Mouse (Mus musculus): ENCODE measurements around the gene Chchd4. TPM values are rescaled to one million over a fixed set of nuclear protein-coding genes. Genes with fewer than 3 reads are reported as not detected.

Chchd4 gene
- polyA plus RNA-seq, 1 experiment from 2014 or later, result 33.7 TPM

DNA sequence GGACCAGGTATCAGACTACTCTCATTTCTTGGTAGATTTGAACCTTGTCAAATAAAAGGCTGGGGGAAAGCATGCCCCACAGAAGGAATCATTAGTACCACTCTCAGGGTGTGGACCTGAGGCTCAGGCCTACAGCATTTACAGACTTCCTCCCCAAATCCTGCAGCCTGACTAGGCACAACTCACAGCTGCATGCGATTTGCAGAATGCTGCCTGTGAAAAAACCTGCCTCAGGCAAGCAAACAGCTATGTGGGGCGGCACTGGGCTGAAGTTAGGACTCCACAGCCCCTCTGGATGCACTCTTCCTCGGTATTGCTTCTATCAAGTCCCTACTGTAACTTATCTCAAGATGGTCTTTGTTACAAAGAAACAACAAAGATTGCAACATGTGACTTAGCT, 34.7 kb upstream of the Chchd4 start:
- H3K27me3 ChIP-seq (ENCODE audit: control insufficient read depth, insufficient read depth, low read length), result no peaks in the 10 kb centered on the region
- no peak overlapping the region for H3K9ac ChIP-seq (ENCODE audit: low read length)
- H3K9me3 ChIP-seq (replicated peaks; ENCODE audit: control insufficient read depth, low read length), result 0 out of 2 replicates have a peak, but pooled peaks cover 3% of the 10 kb centered on the region
- no peak overlapping the region for H3K27ac ChIP-seq (ENCODE audit: low read length)
- ATAC-seq (replicated peaks; ENCODE audit: extremely low read depth, insufficient read depth, low FRiP score), result no peak
- no peaks in the 10 kb centered on the region for H3K4me1 ChIP-seq (ENCODE audit: control insufficient read depth, insufficient read depth, low read length)
- H3K4me3 ChIP-seq (ENCODE audit: low read length), result no peak overlapping the region
- 85% methylated on average over 3 of the region's 3 CpGs for WGBS
- H3K36me3 ChIP-seq (ENCODE audit: control insufficient read depth, insufficient read depth), result peaks cover 46% of the 10 kb centered on the region
- no peak overlapping the region for H3K4me2 ChIP-seq (ENCODE audit: low read depth, low read length)

DNA sequence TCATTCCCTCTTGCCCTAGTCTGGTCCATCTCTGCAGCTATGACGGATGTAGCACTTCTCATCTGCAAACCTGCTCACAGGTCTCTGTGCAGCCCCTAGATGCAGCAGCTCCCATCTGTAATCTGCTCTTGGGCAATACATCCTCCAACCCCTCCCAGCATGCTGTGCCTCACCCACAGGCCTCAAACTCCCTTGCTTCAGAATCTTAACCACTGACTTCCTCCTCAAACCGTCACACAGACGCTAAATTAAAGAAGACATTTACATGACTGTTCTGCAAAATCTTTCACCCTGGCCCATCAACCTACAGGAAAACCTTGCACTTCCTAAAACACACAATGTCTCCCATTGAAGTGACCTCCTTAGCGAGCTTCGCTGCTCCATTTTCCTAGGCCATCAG, 32.7 kb upstream of the Chchd4 start:
- Histone ChIP-seq H3K4me2 (ENCODE audit: low read depth, low read length) (no peak overlapping the region), H3K4me3 (ENCODE audit: low read length) (no peak overlapping the region), H3K9ac (ENCODE audit: low read length) (no peak overlapping the region), H3K27ac (ENCODE audit: low read length) (peak overlapping the region; percentile 66), H3K36me3 (ENCODE audit: control insufficient read depth, insufficient read depth) (peaks cover 50% of the 10 kb centered on the region), H3K9me3 (replicated peaks; ENCODE audit: control insufficient read depth, low read length) (0 out of 2 replicates have a peak, but pooled peaks cover 3% of the 10 kb centered on the region), H3K27me3 (ENCODE audit: control insufficient read depth, insufficient read depth, low read length) (no peaks in the 10 kb centered on the region), H3K4me1 (ENCODE audit: control insufficient read depth, insufficient read depth, low read length) (no peaks in the 10 kb centered on the region)
- 79% methylated on average over 5 of the region's 5 CpGs for WGBS
- ATAC-seq (replicated peaks; ENCODE audit: extremely low read depth, insufficient read depth, low FRiP score), result no peak

DNA sequence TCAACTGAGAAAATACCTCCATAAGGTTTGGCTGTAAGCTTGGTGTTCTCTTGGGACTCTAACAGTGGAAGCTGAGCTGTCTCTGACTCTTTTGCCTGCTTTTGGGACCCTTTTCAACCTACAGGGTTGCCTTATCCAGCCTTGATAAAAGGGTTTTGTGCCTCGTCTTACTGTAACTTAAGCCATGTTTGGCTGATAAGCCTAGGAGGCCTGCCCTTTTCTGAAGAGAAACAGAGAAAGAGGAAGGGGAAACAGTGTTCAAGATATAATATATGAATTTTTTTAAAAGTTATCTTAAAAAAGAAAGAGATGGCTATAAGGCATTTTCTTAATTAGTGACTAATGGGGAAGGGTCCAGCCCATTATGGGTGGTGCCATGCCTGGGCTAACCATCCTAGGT, 30.0 kb upstream of the Chchd4 start:
- H3K4me3 ChIP-seq (ENCODE audit: low read length), result no peak overlapping the region
- H3K4me2 ChIP-seq (ENCODE audit: low read depth, low read length), result no peak overlapping the region
- 76% methylated on average over 1 of the region's 1 CpGs for WGBS
- ATAC-seq (replicated peaks; ENCODE audit: extremely low read depth, insufficient read depth, low FRiP score), result no peak
- H3K36me3 ChIP-seq (ENCODE audit: control insufficient read depth, insufficient read depth), result peaks cover 69% of the 10 kb centered on the region
- no peak overlapping the region for H3K27ac ChIP-seq (ENCODE audit: low read length)
- no peaks in the 10 kb centered on the region for H3K4me1 ChIP-seq (ENCODE audit: control insufficient read depth, insufficient read depth, low read length)
- H3K9me3 ChIP-seq (replicated peaks; ENCODE audit: control insufficient read depth, low read length), result 0 out of 2 replicates have a peak, but pooled peaks cover 3% of the 10 kb centered on the region
- no peak overlapping the region for H3K9ac ChIP-seq (ENCODE audit: low read length)
- no peaks in the 10 kb centered on the region for H3K27me3 ChIP-seq (ENCODE audit: control insufficient read depth, insufficient read depth, low read length)

DNA sequence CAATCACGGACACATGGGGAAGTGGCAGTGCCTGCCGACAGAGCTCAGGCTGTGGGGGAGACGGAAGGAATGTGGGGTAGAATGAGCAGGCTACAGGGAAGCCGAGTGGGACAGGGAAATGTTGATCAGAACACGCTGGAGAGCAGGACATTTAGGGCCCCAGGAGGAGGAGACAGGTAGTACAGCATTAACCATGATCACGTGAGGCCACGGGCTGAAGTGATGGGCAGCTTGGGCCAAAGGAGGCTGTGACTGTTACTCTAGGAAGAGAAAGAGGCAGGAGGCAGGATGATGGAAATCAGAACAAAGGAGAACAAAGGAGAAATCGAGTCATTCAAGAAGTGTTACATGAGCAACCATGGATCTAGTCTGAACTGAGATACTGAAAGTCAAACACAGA, 21.2 kb upstream of the Chchd4 start:
- Histone ChIP-seq H3K27me3 (ENCODE audit: control insufficient read depth, insufficient read depth, low read length) (no peaks in the 10 kb centered on the region), H3K9ac (ENCODE audit: low read length) (no peak overlapping the region), H3K27ac (ENCODE audit: low read length) (no peak overlapping the region), H3K36me3 (ENCODE audit: control insufficient read depth, insufficient read depth) (peaks cover 48% of the 10 kb centered on the region), H3K9me3 (replicated peaks; ENCODE audit: control insufficient read depth, low read length) (no peaks in the 10 kb centered on the region), H3K4me3 (ENCODE audit: low read length) (no peak overlapping the region), H3K4me1 (ENCODE audit: control insufficient read depth, insufficient read depth, low read length) (no peaks in the 10 kb centered on the region), H3K4me2 (ENCODE audit: low read depth, low read length) (no peak overlapping the region)
- no peak for ATAC-seq (replicated peaks; ENCODE audit: extremely low read depth, insufficient read depth, low FRiP score)
- 78% methylated on average over 8 of the region's 8 CpGs for WGBS

DNA sequence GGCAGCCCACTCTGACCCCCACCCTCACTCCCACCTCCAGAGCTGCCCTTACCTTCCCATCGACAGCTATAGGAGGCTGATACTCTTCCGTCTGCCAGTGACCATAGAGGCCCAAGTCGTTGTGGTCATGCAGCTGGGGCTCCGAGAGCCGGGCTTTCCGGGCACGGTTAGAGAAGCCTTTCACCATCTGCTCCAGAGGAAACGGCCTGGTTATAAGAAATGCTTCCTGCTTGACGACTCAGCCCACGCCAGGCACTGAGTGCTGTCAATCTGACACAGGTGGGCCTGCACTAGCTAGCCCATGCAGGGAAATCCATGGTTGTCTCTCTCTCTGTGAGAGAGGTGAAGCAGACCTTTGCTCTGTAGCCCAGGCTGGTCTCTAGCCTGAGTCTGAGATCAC, 19.7 kb upstream of the Chchd4 start:
- no peak overlapping the region for H3K9ac ChIP-seq (ENCODE audit: low read length)
- no peak overlapping the region for H3K27ac ChIP-seq (ENCODE audit: low read length)
- H3K9me3 ChIP-seq (replicated peaks; ENCODE audit: control insufficient read depth, low read length), result no peaks in the 10 kb centered on the region
- H3K36me3 ChIP-seq (ENCODE audit: control insufficient read depth, insufficient read depth), result peaks cover 39% of the 10 kb centered on the region
- no peak overlapping the region for H3K4me2 ChIP-seq (ENCODE audit: low read depth, low read length)
- ATAC-seq (replicated peaks; ENCODE audit: extremely low read depth, insufficient read depth, low FRiP score), result no peak
- 0 out of 2 replicates have a peak, but pooled peaks cover 3% of the 10 kb centered on the region for H3K4me1 ChIP-seq (ENCODE audit: control insufficient read depth, insufficient read depth, low read length)
- WGBS, result 84% methylated on average over 10 of the region's 10 CpGs
- H3K4me3 ChIP-seq (ENCODE audit: low read length), result no peak overlapping the region
- no peaks in the 10 kb centered on the region for H3K27me3 ChIP-seq (ENCODE audit: control insufficient read depth, insufficient read depth, low read length)

DNA sequence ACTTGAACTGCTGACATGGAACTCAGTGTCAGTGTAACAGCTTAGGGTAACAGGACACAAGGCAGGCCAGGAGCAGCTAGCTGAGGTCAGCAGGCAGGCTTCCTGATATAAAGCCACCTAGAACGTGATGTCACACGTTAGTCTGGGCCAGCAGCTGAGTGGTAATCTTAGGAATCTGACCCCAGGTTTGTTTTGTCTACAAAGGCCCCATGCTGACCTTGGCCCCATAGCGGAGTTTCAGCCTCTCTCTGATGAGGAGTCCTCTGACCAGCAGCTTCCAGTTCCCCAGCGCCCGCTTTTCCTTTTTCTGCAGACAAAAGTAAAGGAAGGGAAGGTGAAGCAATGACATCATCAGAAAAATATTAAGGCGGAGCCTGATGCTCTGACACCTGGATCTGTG, 17.7 kb upstream of the Chchd4 start:
- Histone ChIP-seq H3K27ac (ENCODE audit: low read length) (no peak overlapping the region), H3K9ac (ENCODE audit: low read length) (no peak overlapping the region), H3K36me3 (ENCODE audit: control insufficient read depth, insufficient read depth) (peaks cover 43% of the 10 kb centered on the region), H3K4me3 (ENCODE audit: low read length) (no peak overlapping the region), H3K4me2 (ENCODE audit: low read depth, low read length) (no peak overlapping the region), H3K9me3 (replicated peaks; ENCODE audit: control insufficient read depth, low read length) (no peaks in the 10 kb centered on the region), H3K27me3 (ENCODE audit: control insufficient read depth, insufficient read depth, low read length) (no peaks in the 10 kb centered on the region), H3K4me1 (ENCODE audit: control insufficient read depth, insufficient read depth, low read length) (0 out of 2 replicates have a peak, but pooled peaks cover 3% of the 10 kb centered on the region)
- WGBS, result 70% methylated on average over 6 of the region's 6 CpGs
- ATAC-seq (replicated peaks; ENCODE audit: extremely low read depth, insufficient read depth, low FRiP score), result no peak

DNA sequence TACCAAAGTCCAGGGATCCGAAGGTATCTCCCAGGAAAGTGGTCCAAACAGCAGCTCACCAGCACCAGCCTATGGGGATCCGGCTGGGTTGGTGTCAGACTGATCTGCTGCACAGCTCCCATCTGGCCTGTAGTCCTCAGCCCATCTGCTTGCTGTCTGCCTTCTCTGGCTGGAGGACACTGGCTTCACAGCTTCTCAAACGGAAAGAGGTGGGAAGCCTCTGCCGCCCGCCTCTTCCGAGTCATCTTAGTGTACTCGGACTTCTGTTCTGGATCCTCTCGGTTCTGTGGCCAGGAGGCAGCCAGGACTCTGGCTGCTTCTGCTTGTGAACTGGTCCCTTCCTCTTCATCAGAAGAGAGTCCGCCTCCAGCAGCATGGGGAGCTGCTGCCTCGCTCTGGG, 16.5 kb upstream of the Chchd4 start:
- 0 out of 2 replicates have a peak, but pooled peaks cover 3% of the 10 kb centered on the region for H3K4me1 ChIP-seq (ENCODE audit: control insufficient read depth, insufficient read depth, low read length)
- no peak overlapping the region for H3K4me2 ChIP-seq (ENCODE audit: low read depth, low read length)
- H3K36me3 ChIP-seq (ENCODE audit: control insufficient read depth, insufficient read depth), result peaks cover 53% of the 10 kb centered on the region
- H3K9ac ChIP-seq (ENCODE audit: low read length), result no peak overlapping the region
- no peaks in the 10 kb centered on the region for H3K9me3 ChIP-seq (replicated peaks; ENCODE audit: control insufficient read depth, low read length)
- no peak overlapping the region for H3K4me3 ChIP-seq (ENCODE audit: low read length)
- H3K27me3 ChIP-seq (ENCODE audit: control insufficient read depth, insufficient read depth, low read length), result no peaks in the 10 kb centered on the region
- ATAC-seq (replicated peaks; ENCODE audit: extremely low read depth, insufficient read depth, low FRiP score), result no peak
- 81% methylated on average over 10 of the region's 10 CpGs for WGBS
- H3K27ac ChIP-seq (ENCODE audit: low read length), result no peak overlapping the region

DNA sequence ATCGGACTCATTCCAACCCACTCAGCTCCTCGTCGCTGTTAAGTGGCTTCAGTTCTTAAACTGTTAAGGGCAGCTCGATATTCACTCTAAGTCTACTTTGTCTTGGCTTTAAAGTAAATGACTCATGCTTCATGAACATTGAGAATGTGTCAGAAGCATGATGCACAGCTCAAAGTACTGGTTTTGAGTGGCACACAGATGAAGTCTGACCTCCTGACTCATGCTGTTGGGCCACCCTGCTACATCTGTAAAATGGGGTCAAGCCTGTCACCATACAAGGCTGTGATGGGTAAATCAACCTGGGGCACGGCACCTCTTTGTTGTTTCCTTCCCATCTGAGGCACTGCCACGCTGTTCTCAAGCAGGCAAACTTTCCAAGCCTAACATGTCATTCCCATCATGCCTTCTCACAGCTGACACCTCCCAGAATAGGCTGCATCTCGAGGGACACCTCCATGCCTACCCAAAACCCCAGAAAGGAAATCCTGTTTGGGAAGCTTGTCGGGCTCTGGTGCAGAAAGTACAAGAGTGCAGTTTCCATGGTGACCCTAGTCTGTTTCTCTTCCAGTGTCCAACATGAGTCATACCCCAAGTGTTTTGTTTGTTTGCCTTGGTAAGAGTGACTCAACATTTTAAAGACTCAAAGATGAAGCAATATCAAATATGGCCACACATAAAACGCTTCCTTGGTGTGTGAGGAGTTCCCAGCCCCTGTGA, 15.3 kb upstream of the Chchd4 start:
- ATAC-seq (replicated peaks; ENCODE audit: extremely low read depth, insufficient read depth, low FRiP score), result peak; percentile 52; the same call in 1 of the 2 replicates
- Histone ChIP-seq H3K36me3 (ENCODE audit: control insufficient read depth, insufficient read depth) (peaks cover 52% of the 10 kb centered on the region), H3K27ac (ENCODE audit: low read length) (no peak overlapping the region; the same call in 1 of the 2 replicates)

DNA sequence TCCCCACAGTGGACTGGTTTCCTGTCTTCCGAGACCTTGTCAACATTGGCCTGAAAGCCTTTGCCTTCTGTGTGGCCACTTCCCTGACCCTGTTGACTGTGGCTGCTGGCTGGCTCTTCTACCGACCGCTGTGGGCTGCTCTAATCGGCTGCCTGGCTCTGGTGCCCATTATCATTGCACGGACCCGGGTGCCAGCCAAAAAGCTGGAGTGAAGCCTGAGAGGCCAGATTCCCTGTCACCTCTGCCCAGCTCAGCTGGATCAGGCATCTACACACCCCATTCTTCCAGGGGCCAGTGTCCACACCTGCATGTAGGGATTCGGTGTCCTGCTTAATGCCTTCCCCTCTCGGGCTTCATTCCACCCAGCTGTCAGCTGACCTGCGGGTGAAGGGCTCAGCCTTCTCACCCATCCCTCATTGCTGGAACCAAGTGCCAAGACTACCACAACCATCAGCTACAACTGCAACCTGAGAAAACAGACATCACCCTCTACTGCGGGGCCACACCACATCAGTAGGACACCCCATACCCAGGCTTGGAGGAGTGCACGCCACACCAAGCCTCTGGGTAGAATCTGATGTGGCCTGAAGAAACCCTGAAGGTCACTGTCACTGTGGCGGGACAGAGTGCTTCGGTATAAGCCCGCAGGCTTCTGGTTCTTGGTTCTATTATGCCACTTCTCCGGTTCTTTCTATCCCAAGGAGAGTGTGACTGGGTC, 13.5 kb upstream of the Chchd4 start:
- no peak overlapping the region for H3K4me3 ChIP-seq (ENCODE audit: low read length)
- H3K4me1 ChIP-seq (ENCODE audit: control insufficient read depth, insufficient read depth, low read length), result 0 out of 2 replicates have a peak, but pooled peaks cover 3% of the 10 kb centered on the region
- no peak for ATAC-seq (replicated peaks; ENCODE audit: extremely low read depth, insufficient read depth, low FRiP score)
- peaks cover 55% of the 10 kb centered on the region for H3K36me3 ChIP-seq (ENCODE audit: control insufficient read depth, insufficient read depth)
- no peak overlapping the region for H3K4me2 ChIP-seq (ENCODE audit: low read depth, low read length)
- H3K27ac ChIP-seq (ENCODE audit: low read length), result no peak overlapping the region
- H3K27me3 ChIP-seq (ENCODE audit: control insufficient read depth, insufficient read depth, low read length), result no peaks in the 10 kb centered on the region
- H3K9ac ChIP-seq (ENCODE audit: low read length), result no peak overlapping the region
- 86% methylated on average over 15 of the region's 15 CpGs for WGBS
- no peaks in the 10 kb centered on the region for H3K9me3 ChIP-seq (replicated peaks; ENCODE audit: control insufficient read depth, low read length)

More for the DNA sequence above, 15.3 kb upstream of the Chchd4 start:
- Histone ChIP-seq H3K9me3 (replicated peaks; ENCODE audit: control insufficient read depth, low read length) (no peaks in the 10 kb centered on the region), H3K27me3 (ENCODE audit: control insufficient read depth, insufficient read depth, low read length) (no peaks in the 10 kb centered on the region), H3K4me2 (ENCODE audit: low read depth, low read length) (no peak overlapping the region), H3K4me1 (ENCODE audit: control insufficient read depth, insufficient read depth, low read length) (0 out of 2 replicates have a peak, but pooled peaks cover 3% of the 10 kb centered on the region), H3K4me3 (ENCODE audit: low read length) (no peak overlapping the region), H3K9ac (ENCODE audit: low read length) (no peak overlapping the region)
- WGBS, result 54% methylated on average over 9 of the region's 9 CpGs
